Mouse (Mus musculus): ENCODE results near the gene Ropn1l. TPM values are rescaled to one million over a fixed set of nuclear protein-coding genes. Genes with fewer than 3 reads are reported as not detected.

Gene Ropn1l
- polyA plus RNA-seq, 1 experiment from 2014 or later = 1.7 TPM

DNA sequence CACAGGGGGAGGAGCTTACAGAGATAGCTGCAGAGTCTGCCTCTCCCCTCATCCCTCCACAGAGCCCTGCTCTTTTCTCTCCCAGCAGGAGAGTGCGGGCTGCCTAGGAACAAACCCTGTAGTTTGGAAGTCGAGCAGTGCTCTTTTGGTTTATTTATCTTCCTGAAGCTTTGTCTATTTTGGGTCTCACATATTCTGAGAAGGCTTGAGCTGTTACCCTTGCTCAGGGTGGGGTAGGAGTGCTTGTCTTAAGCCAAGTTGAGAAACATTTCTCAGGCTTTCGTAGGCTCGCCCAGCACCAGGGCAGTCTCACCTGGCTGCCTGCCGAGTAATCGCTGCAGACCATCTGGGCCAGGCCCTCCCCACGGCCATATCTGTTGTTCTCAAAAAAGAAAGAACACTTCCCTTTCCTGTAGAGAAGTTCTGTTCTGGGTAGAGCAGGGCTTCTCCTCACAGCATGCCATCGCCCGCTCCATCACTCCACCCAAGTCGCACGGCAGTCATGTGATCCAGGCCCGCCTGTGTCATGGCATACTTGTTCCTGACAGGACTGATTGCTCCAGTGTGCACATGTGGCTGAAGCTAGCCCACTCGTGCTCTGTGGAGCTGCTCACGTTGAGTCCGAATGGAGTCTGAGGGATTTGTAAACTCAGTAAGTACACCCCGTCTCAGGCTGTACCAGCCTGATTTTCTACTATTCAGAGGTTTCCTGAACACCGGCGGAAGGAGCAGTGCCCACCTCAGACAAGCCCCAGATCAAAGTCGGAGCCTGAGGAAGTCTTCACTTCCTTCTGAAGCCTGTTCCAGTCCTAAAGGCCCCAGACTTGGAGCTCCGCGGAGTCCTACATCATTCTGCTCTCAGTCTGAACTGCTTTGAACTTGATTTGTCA, 35.5 kb downstream of the Ropn1l start:
- Histone ChIP-seq H3K9me3 (ENCODE audit: control insufficient read depth, low read length) (no peaks in the 10 kb centered on the region), H3K4me1 (ENCODE audit: control insufficient read depth, insufficient read depth, low read length) (no peaks in the 10 kb centered on the region), H3K9ac (ENCODE audit: low read depth, low read length) (no peak overlapping the region), H3K4me3 (ENCODE audit: low read length) (no peak overlapping the region; the same call in 1 of the 2 replicates), H3K36me3 (ENCODE audit: control insufficient read depth, insufficient read depth, low read length) (no peaks in the 10 kb centered on the region), H3K4me2 (ENCODE audit: low read depth, low read length) (peak overlapping the region; percentile 17; the same call in 1 of the 2 replicates), H3K27me3 (replicated peaks; ENCODE audit: control insufficient read depth, insufficient read depth, low read length) (no peaks in the 10 kb centered on the region), H3K27ac (ENCODE audit: low read length) (no peak overlapping the region)
- ATAC-seq = 0 out of 2 replicates have a peak, but pooled peaks have one; percentile 9
- 50% methylated on average over 21 of the region's 21 CpGs for WGBS

GRCm38 (mm10) chr15:31417409-31417795, 36.1 kb downstream of the Ropn1l start:
- no peaks in the 10 kb centered on the region for H3K36me3 ChIP-seq (ENCODE audit: control insufficient read depth, insufficient read depth, low read length)
- H3K4me1 ChIP-seq (ENCODE audit: control insufficient read depth, insufficient read depth, low read length) = no peaks in the 10 kb centered on the region
- no peaks in the 10 kb centered on the region for H3K9me3 ChIP-seq (ENCODE audit: control insufficient read depth, low read length)
- no peak overlapping the region for H3K9ac ChIP-seq (ENCODE audit: low read depth, low read length)
- H3K4me3 ChIP-seq (ENCODE audit: low read length) = no peak overlapping the region
- H3K4me2 ChIP-seq (ENCODE audit: low read depth, low read length) = no peak overlapping the region
- no peak for ATAC-seq
- no peak overlapping the region for H3K27ac ChIP-seq (ENCODE audit: low read length)
- H3K27me3 ChIP-seq (replicated peaks; ENCODE audit: control insufficient read depth, insufficient read depth, low read length) = no peaks in the 10 kb centered on the region
- 62% methylated on average over 6 of the region's 6 CpGs for WGBS

GRCm38 (mm10) chr15:31415181-31415580, 38.4 kb downstream of the Ropn1l start:
- no peaks in the 10 kb centered on the region for H3K27me3 ChIP-seq (replicated peaks; ENCODE audit: control insufficient read depth, insufficient read depth, low read length)
- no peaks in the 10 kb centered on the region for H3K36me3 ChIP-seq (ENCODE audit: control insufficient read depth, insufficient read depth, low read length)
- no peak overlapping the region for H3K9ac ChIP-seq (ENCODE audit: low read depth, low read length)
- H3K4me2 ChIP-seq (ENCODE audit: low read depth, low read length) = no peak overlapping the region
- H3K27ac ChIP-seq (ENCODE audit: low read length) = no peak overlapping the region
- no peak for ATAC-seq
- H3K4me3 ChIP-seq (ENCODE audit: low read length) = no peak overlapping the region
- WGBS = 59% methylated on average over 4 of the region's 4 CpGs
- no peaks in the 10 kb centered on the region for H3K4me1 ChIP-seq (ENCODE audit: control insufficient read depth, insufficient read depth, low read length)
- no peaks in the 10 kb centered on the region for H3K9me3 ChIP-seq (ENCODE audit: control insufficient read depth, low read length)

- H3K4me1 ChIP-seq (ENCODE audit: control insufficient read depth, insufficient read depth, low read length) = no peaks in the 10 kb centered on the region
- 0 out of 2 replicates have a peak, but pooled peaks have one; percentile 17 for ATAC-seq
- no peaks in the 10 kb centered on the region for H3K36me3 ChIP-seq (ENCODE audit: control insufficient read depth, insufficient read depth, low read length)
- H3K27ac ChIP-seq (ENCODE audit: low read length) = no peak overlapping the region
- 52% methylated on average over 6 of the region's 6 CpGs for WGBS
- H3K27me3 ChIP-seq (replicated peaks; ENCODE audit: control insufficient read depth, insufficient read depth, low read length) = no peaks in the 10 kb centered on the region
- no peak overlapping the region for H3K9ac ChIP-seq (ENCODE audit: low read depth, low read length)
- H3K9me3 ChIP-seq (ENCODE audit: control insufficient read depth, low read length) = no peaks in the 10 kb centered on the region
- no peak overlapping the region for H3K4me2 ChIP-seq (ENCODE audit: low read depth, low read length)
- H3K4me3 ChIP-seq (ENCODE audit: low read length) = no peak overlapping the region
Observed at GRCm38 (mm10) chr15:31414179-31414898, 39.2 kb downstream of the Ropn1l start.

GRCm38 (mm10) chr15:31413662-31414061, 39.9 kb downstream of the Ropn1l start:
- Histone ChIP-seq H3K9ac (ENCODE audit: low read depth, low read length) (no peak overlapping the region), H3K36me3 (ENCODE audit: control insufficient read depth, insufficient read depth, low read length) (no peaks in the 10 kb centered on the region), H3K4me2 (ENCODE audit: low read depth, low read length) (no peak overlapping the region), H3K27ac (ENCODE audit: low read length) (no peak overlapping the region), H3K27me3 (replicated peaks; ENCODE audit: control insufficient read depth, insufficient read depth, low read length) (no peaks in the 10 kb centered on the region), H3K4me1 (ENCODE audit: control insufficient read depth, insufficient read depth, low read length) (no peaks in the 10 kb centered on the region), H3K9me3 (ENCODE audit: control insufficient read depth, low read length) (no peaks in the 10 kb centered on the region), H3K4me3 (ENCODE audit: low read length) (no peak overlapping the region)
- no peak for ATAC-seq
- WGBS = 85% methylated on average over 6 of the region's 6 CpGs

DNA sequence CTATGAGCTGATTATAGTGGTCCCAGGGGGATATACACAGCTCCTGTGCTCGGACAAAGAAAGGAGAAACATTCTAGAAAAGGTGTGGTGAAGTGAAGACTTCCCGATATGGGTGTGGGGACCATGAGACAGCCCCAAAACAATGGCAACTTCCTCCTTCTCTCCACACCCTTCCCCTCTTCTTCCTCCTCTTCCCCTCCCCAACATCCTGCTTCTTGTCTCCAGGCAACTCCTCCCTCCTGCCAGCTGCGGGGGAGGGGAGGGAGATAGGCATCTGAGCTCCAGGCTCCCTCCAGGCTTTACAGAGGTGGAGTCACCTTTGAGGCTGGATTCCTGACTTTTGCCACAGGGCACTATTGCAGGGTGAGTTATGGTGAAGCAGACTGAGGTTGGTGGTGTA, 40.6 kb downstream of the Ropn1l start:
- no peak overlapping the region for H3K4me3 ChIP-seq (ENCODE audit: low read length)
- no peak overlapping the region for H3K27ac ChIP-seq (ENCODE audit: low read length)
- H3K36me3 ChIP-seq (ENCODE audit: control insufficient read depth, insufficient read depth, low read length) = no peaks in the 10 kb centered on the region
- no peaks in the 10 kb centered on the region for H3K9me3 ChIP-seq (ENCODE audit: control insufficient read depth, low read length)
- peaks cover under 1% of the 10 kb centered on the region; the same call in 1 of the 2 replicates for H3K4me1 ChIP-seq (ENCODE audit: control insufficient read depth, insufficient read depth, low read length)
- H3K4me2 ChIP-seq (ENCODE audit: low read depth, low read length) = no peak overlapping the region
- WGBS = 40% methylated on average over 3 of the region's 3 CpGs
- no peaks in the 10 kb centered on the region for H3K27me3 ChIP-seq (replicated peaks; ENCODE audit: control insufficient read depth, insufficient read depth, low read length)
- ATAC-seq = no peak
- no peak overlapping the region for H3K9ac ChIP-seq (ENCODE audit: low read depth, low read length)

- WGBS = 80% methylated on average over 6 of the region's 6 CpGs
- ATAC-seq = no peak
Observed at GRCm38 (mm10) chr15:31412436-31412835, 41.1 kb downstream of the Ropn1l start.

DNA sequence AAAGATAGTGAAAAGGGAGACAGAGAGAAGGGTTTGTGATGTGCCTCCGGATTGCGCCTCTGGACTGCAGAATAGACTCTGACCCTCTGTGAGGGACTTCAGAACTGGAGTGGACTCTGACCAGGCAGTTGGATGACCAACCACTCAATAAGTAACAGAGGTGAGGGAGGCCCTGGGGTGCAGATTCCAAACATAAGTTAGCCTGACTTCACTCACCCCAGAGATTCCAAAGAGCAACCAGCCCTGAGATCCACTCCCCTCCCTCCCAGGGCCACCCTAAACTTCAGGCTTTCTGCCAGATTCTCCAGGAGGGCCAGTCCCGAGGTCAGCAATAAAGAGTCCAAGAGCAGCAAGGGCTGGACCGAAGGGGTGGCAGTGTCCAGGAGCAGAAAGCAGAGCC, 46.0 kb downstream of the Ropn1l start:
- H3K9me3 ChIP-seq (ENCODE audit: control insufficient read depth, low read length) = no peaks in the 10 kb centered on the region
- no peak overlapping the region for H3K4me2 ChIP-seq (ENCODE audit: low read depth, low read length)
- H3K4me3 ChIP-seq (ENCODE audit: low read length) = no peak overlapping the region
- peaks cover 11% of the 10 kb centered on the region for H3K4me1 ChIP-seq (ENCODE audit: control insufficient read depth, insufficient read depth, low read length)
- WGBS = 43% methylated on average over 4 of the region's 4 CpGs
- ATAC-seq = peak; percentile 92
- no peaks in the 10 kb centered on the region for H3K27me3 ChIP-seq (replicated peaks; ENCODE audit: control insufficient read depth, insufficient read depth, low read length)
- H3K36me3 ChIP-seq (ENCODE audit: control insufficient read depth, insufficient read depth, low read length) = no peaks in the 10 kb centered on the region
- H3K27ac ChIP-seq (ENCODE audit: low read length) = no peak overlapping the region
- no peak overlapping the region for H3K9ac ChIP-seq (ENCODE audit: low read depth, low read length)

More at GRCm38 (mm10) chr15:31412436-31412835, 41.1 kb downstream of the Ropn1l start:
- Histone ChIP-seq H3K4me3 (ENCODE audit: low read length) (no peak overlapping the region), H3K9me3 (ENCODE audit: control insufficient read depth, low read length) (no peaks in the 10 kb centered on the region), H3K4me2 (ENCODE audit: low read depth, low read length) (no peak overlapping the region), H3K36me3 (ENCODE audit: control insufficient read depth, insufficient read depth, low read length) (no peaks in the 10 kb centered on the region), H3K4me1 (ENCODE audit: control insufficient read depth, insufficient read depth, low read length) (peaks cover 6% of the 10 kb centered on the region), H3K27me3 (replicated peaks; ENCODE audit: control insufficient read depth, insufficient read depth, low read length) (no peaks in the 10 kb centered on the region), H3K27ac (ENCODE audit: low read length) (no peak overlapping the region), H3K9ac (ENCODE audit: low read depth, low read length) (no peak overlapping the region)

DNA sequence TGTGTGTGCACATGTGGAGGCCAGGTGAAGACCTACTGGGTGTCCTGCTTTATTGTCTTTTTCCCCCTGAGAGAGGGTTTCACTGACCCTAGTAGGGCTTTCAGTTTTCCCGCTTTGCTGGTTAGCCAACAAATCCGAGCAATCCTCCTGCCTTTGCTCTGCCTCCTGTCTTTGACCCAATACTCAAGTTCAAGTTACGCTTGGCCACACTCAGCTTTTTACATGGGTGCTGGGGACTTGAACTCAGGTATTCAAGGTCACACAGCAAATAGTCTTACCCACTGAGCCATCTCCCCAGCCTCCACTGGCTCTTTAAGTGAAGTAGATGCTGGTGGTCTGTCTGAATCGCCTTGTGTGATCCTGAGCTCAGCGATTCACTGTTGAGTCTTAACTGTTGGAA, 46.7 kb downstream of the Ropn1l start:
- H3K36me3 ChIP-seq (ENCODE audit: control insufficient read depth, insufficient read depth, low read length) = no peaks in the 10 kb centered on the region
- no peak overlapping the region for H3K27ac ChIP-seq (ENCODE audit: low read length)
- H3K4me1 ChIP-seq (ENCODE audit: control insufficient read depth, insufficient read depth, low read length) = peaks cover 11% of the 10 kb centered on the region
- ATAC-seq = no peak; the same call in 1 of the 2 replicates
- no peak overlapping the region for H3K9ac ChIP-seq (ENCODE audit: low read depth, low read length)
- H3K4me3 ChIP-seq (ENCODE audit: low read length) = no peak overlapping the region
- H3K9me3 ChIP-seq (ENCODE audit: control insufficient read depth, low read length) = no peaks in the 10 kb centered on the region
- H3K4me2 ChIP-seq (ENCODE audit: low read depth, low read length) = no peak overlapping the region
- WGBS = 75% methylated on average over 5 of the region's 5 CpGs
- no peaks in the 10 kb centered on the region for H3K27me3 ChIP-seq (replicated peaks; ENCODE audit: control insufficient read depth, insufficient read depth, low read length)
